Mouse (Mus musculus): ENCODE data around the gene Gpr39. TPM values are rescaled to one million over a fixed set of nuclear protein-coding genes. Genes with fewer than 3 reads are reported as not detected.

Gpr39 gene
- total RNA-seq, 2 experiments from 2014 or later, result 0.51 to 1.1 TPM

Other genes starting within 250 kb of the Gpr39 start
- 100 to 1,000 TPM; 172 to 175 TPM for gene Actr3, start 241.3 kb upstream of the Gpr39 start, total RNA-seq (2021)
- 10 to 100 TPM; 41.6 to 45.2 TPM for gene Slc35f5, start 116.4 kb upstream of the Gpr39 start, total RNA-seq (2021)
- 1 to 10 TPM; 2.1 to 2.7 TPM for gene Lypd1, start 236.1 kb downstream of the Gpr39 start, total RNA-seq (2021)

All from adrenal gland, postnatal 4 days (tissue).